In genomic region chr1:119836479-119837015, GRCm38 (mm10) we compare ENCODE assay signal across 8 mouse cellular contexts. TPM values are rescaled to one million over a fixed set of nuclear protein-coding genes. Genes with fewer than 3 reads are reported as not detected.
DNase-seq lines count a peak whose midpoint lies in the region; ATAC-seq and TF ChIP-seq lines count a peak whose summit lies in the region.

No protein-coding gene starts in this region.

- ATAC-seq in neural tube, embryonic 11.5 days (ENCODE audit: insufficient read depth, low FRiP score, low TSS enrichment): no peak; the same call in 1 of the 2 replicates
- ATAC-seq in forebrain, embryonic 11.5 days (replicated peaks; ENCODE audit: low FRiP score): no peak; the same call in 1 of the 2 replicates
- no peak; the same call in 1 of the 2 replicates for ATAC-seq in intestine, embryonic 14.5 days (replicated peaks; ENCODE audit: low FRiP score, low TSS enrichment, low read depth)

- no peak for DNase-seq in neural tube, embryonic 11.5 days (ENCODE audit: low spot score)
- DNase-seq in neural tube, embryonic 10.5 days (ENCODE audit: extremely low spot score, low spot score): no peak
- peak; percentile 42 for DNase-seq in T-cell, adult 2 months (ENCODE audit: low spot score)
- peak; percentile 76 for DNase-seq in forebrain, embryonic 11.5 days (ENCODE audit: low spot score)
- DNase-seq in intestine, embryonic 14.5 days (ENCODE audit: low spot score): no peak
- DNase-seq in lung, postnatal 14 days: peak; percentile 30
- DNase-seq in spleen, adult 2 months (ENCODE audit: low read depth in 1 of 2, low spot score in 2 of 2): peak in 1 of 2 experiments; percentile 59
- no peak for DNase-seq in left cerebral cortex, adult 8-10 months (ENCODE audit: low spot score in 2 of 2)

- WGBS in neural tube, embryonic 11.5 days: under 1% methylated on average over 28 of the region's 31 CpGs
- WGBS in forebrain, embryonic 11.5 days: under 1% methylated on average over 28 of the region's 31 CpGs
- under 1% methylated on average over 28 of the region's 31 CpGs for WGBS in intestine, embryonic 14.5 days
- WGBS in spleen, adult 2 months: 2% methylated on average over 30 of the region's 31 CpGs

- no peaks in the 10 kb centered on the region for H3K9me3 ChIP-seq in neural tube, embryonic 11.5 days (ENCODE audit: control insufficient read depth, low read length)
- H3K9me3 ChIP-seq in forebrain, embryonic 11.5 days (ENCODE audit: control insufficient read depth, low read length): no peaks in the 10 kb centered on the region
- no peaks in the 10 kb centered on the region for H3K9me3 ChIP-seq in intestine, embryonic 14.5 days (ENCODE audit: control insufficient read depth, low read length)

- H3K4me3 ChIP-seq in neural tube, embryonic 11.5 days (ENCODE audit: low read depth, low read length): peak overlapping the region; percentile 87
- H3K4me3 ChIP-seq in forebrain, embryonic 11.5 days (ENCODE audit: low read depth, low read length): peak overlapping the region; percentile 59
- H3K4me3 ChIP-seq in intestine, embryonic 14.5 days (ENCODE audit: low read depth, low read length): peak overlapping the region; percentile 70
- peak overlapping the region; percentile 86 for H3K4me3 ChIP-seq in spleen, adult 2 months (ENCODE audit: extremely low read depth, insufficient read depth, insufficient read length)

- H3K36me3 ChIP-seq in neural tube, embryonic 11.5 days (ENCODE audit: control insufficient read depth, insufficient read depth, low read length): no peaks in the 10 kb centered on the region
- no peaks in the 10 kb centered on the region for H3K36me3 ChIP-seq in forebrain, embryonic 11.5 days (ENCODE audit: control insufficient read depth, insufficient read depth, low read length)
- no peaks in the 10 kb centered on the region for H3K36me3 ChIP-seq in intestine, embryonic 14.5 days (ENCODE audit: control insufficient read depth, insufficient read depth, low read length)
- H3K36me3 ChIP-seq in spleen, adult 2 months (ENCODE audit: control insufficient read depth, insufficient read depth, low read length): no peaks in the 10 kb centered on the region

- no peak for TF ChIP-seq CTCF in spleen, adult 2 months (IDR thresholded peaks at IDR 0.05; ENCODE audit: extremely low read depth, insufficient read depth, insufficient read length, insufficient replicate concordance)

- H3K27me3 ChIP-seq in neural tube, embryonic 11.5 days (ENCODE audit: control insufficient read depth, insufficient read depth, low read length): no peaks in the 10 kb centered on the region
- no peaks in the 10 kb centered on the region for H3K27me3 ChIP-seq in forebrain, embryonic 11.5 days (ENCODE audit: control insufficient read depth, insufficient read depth, low read length)
- no peaks in the 10 kb centered on the region for H3K27me3 ChIP-seq in intestine, embryonic 14.5 days (replicated peaks; ENCODE audit: control insufficient read depth, insufficient read depth, low read length)
- no peaks in the 10 kb centered on the region for H3K27me3 ChIP-seq in spleen, adult 2 months (ENCODE audit: control insufficient read depth, insufficient read depth, low read length)

- peaks cover 7% of the 10 kb centered on the region; the same call in 1 of the 2 replicates for H3K4me1 ChIP-seq in neural tube, embryonic 11.5 days (ENCODE audit: control insufficient read depth, insufficient read depth, low read length)
- H3K4me1 ChIP-seq in forebrain, embryonic 11.5 days (replicated peaks; ENCODE audit: control insufficient read depth, insufficient read depth, low read length): no peaks in the 10 kb centered on the region
- H3K4me1 ChIP-seq in intestine, embryonic 14.5 days (replicated peaks; ENCODE audit: control insufficient read depth, insufficient read depth, low read length): peaks cover 6% of the 10 kb centered on the region; the same call in 1 of the 2 replicates
- no peaks in the 10 kb centered on the region; the same call in 1 of the 2 replicates for H3K4me1 ChIP-seq in spleen, adult 2 months (ENCODE audit: control insufficient read depth, insufficient read depth, insufficient read length)

- peak overlapping the region; percentile 93 for H3K27ac ChIP-seq in neural tube, embryonic 11.5 days (ENCODE audit: low read depth, low read length)
- H3K27ac ChIP-seq in forebrain, embryonic 11.5 days (ENCODE audit: low read depth, low read length): peak overlapping the region; percentile 80
- H3K27ac ChIP-seq in intestine, embryonic 14.5 days (ENCODE audit: low read depth): peak overlapping the region; percentile 86
- peak overlapping the region; percentile 64; the same call in 1 of the 2 replicates for H3K27ac ChIP-seq in spleen, adult 2 months (ENCODE audit: insufficient read depth, low read length)

- peak overlapping the region; percentile 93 for H3K9ac ChIP-seq in neural tube, embryonic 11.5 days (ENCODE audit: low read length)
- H3K9ac ChIP-seq in forebrain, embryonic 11.5 days (ENCODE audit: low read length): peak overlapping the region; percentile 79
- H3K9ac ChIP-seq in intestine, embryonic 14.5 days (ENCODE audit: low read length): peak overlapping the region; percentile 83

- H3K4me2 ChIP-seq in neural tube, embryonic 11.5 days (ENCODE audit: low read depth): peak overlapping the region; percentile 52
- H3K4me2 ChIP-seq in forebrain, embryonic 11.5 days (ENCODE audit: low read depth, low read length, severe bottlenecking): peak overlapping the region; percentile 55
- H3K4me2 ChIP-seq in intestine, embryonic 14.5 days (ENCODE audit: low read length): peak overlapping the region; percentile 72

- TF ChIP-seq POLR2A in spleen, adult 2 months (IDR thresholded peaks at IDR 0.05; ENCODE audit: low read depth, low read length): no peak

RNA-seq across cellular contexts. Expression of gene Ptpn4, which starts 0.9 kb away (rescaled TPM):
- 13.0 and 14.9 TPM in 2 replicates for polyA plus RNA-seq in neural tube, embryonic 11.5 days (2014; fragmentation: Nextera tagmentation; extraction: Ambion mirVana)
- 12.1 and 19.4 TPM in 2 replicates for polyA plus RNA-seq in forebrain, embryonic 11.5 days (2014; fragmentation: Nextera tagmentation; extraction: Ambion mirVana)
- polyA plus RNA-seq in intestine, embryonic 14.5 days (2014; fragmentation: Nextera tagmentation; extraction: Ambion mirVana): 7.2 and 10.4 TPM in 2 replicates
- polyA plus RNA-seq in spleen, adult 2 months (2012; rRNA removed): 1.7 and 2.8 TPM in 2 replicates
- 100 to 1,000 TPM in 1 of 4 experiments, 10 to 100 TPM in 3; 71.1 to 106 (median 82.6) TPM for total RNA-seq in left cerebral cortex, adult 8-10 months (2022)

Comparison
In these comparisons a context has a peak if more than half of its experiments do, and no peak if none do; other contexts are left out.
1. DNase-seq: peak in T-cell, adult 2 months (single experiment), forebrain, embryonic 11.5 days (single experiment) and lung, postnatal 14 days (single experiment); none in neural tube, embryonic 11.5 days (single experiment), neural tube, embryonic 10.5 days (single experiment), intestine, embryonic 14.5 days (single experiment) and left cerebral cortex, adult 8-10 months (0 of 2).
2. Peak in every context shown above with its lines, with median percentiles within 50 percentile points of each other: H3K27ac ChIP-seq, H3K4me2 ChIP-seq, H3K4me3 ChIP-seq and H3K9ac ChIP-seq.